Mouse (Mus musculus) left cerebral cortex, postnatal 4 days (tissue): Measurements from ENCODE around the gene Ablim1. TPM values are rescaled to one million over a fixed set of nuclear protein-coding genes. Genes with fewer than 3 reads are reported as not detected.

Experiments
- DNase-seq: peaks from one replicate; pipeline ENCODE4 v3.0.0-alpha.2; 2022
- intact Hi-C: fragments of 180-260 bp; cut with DNase I; formaldehyde crosslinking; loops from one replicate; pipeline ENCODE4 v1.15.1; 2025
- total RNA-seq, 2 experiments: library from RNA; stranded (reverse); gene quantifications; 2 replicates each; pipeline ENCODE4 v1.2.3; 2021

Ablim1 gene
- total RNA-seq, 2 experiments from 2014 or later: 204 to 208 TPM

DNA sequence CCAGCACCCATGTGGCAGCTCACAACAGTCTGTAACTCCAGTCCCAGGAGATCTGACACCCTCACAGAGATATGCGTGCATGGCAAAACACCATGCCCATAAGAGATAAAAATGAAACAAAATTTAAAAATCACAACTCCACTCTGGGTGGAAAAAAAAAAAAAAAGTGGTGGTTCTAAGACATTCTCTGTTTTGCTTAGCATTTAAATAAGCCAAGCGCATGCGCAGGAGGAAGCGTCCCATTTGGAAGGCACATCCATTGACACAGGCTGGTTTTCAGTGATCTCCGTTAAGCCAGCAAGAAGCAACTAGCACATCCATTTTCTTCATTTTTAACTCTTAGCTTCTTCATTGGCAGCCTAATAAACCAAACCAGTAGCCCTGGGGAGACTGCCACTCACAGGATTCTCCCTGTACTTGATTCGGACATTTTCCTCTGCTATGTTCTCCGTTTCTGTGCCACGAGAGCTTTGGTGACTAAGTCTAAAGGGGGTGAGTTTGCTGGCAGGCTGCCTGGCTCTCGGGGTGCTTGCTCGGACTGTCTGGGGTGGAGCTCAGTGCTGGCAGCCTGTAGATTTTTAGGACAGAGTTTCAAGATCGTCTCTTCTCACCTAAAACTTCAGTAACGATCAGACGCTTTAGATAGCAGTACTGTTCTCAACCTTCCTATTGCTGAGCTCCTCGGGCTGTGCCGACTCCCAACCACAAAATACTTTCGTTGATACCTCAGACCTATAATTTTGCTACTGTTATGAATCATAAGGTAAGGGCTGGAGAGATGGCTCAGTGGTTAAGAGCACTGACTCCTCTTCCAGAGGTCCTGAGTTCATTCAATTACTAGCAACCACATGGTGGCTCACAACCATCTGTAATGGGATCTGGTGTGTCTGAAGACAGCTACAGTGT, 259.3 kb downstream of the Ablim1 start:
- no peak for DNase-seq
- intact Hi-C loops: no loop called here

DNA sequence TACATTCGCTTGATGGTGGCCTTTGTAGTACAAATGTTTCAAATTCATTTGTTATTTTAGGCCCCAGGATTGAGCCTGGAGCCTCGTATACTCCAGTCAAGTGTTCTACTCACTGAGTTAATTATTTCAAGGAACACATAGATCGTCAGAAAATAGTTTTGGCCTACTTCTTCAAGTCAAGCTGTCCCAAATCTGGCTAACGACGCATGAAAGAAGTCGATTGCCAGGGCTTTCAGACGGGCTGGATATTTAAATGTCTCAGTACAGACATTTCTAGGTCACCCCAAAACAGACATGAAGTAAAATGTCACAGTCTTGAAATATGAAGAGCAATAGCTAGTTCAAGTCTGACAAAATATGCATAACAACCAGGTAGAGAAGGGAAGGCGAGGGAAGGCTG, 261.8 kb downstream of the Ablim1 start:
- no peak for DNase-seq
- intact Hi-C loops: no loop called here

DNA sequence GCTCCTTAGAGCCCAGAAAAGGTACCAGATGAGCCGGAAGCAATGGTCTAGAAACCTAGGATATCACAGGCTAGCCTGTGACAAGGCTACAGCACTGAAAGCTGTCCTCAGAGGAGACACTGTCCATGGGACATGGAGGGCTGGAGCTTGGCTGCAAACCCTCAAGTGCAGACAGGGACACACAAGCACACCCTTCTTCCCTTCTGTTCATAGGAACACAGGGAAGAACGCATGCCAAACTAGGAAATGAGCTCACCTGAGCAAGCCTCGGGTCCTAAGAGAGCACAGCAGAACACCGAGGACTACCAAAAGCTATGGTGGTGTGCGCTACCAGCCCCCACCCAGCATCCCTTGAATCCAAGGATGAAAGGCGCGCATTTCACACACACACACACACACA, 262.7 kb downstream of the Ablim1 start:
- intact Hi-C loops: no loop called here
- no peak for DNase-seq

DNA sequence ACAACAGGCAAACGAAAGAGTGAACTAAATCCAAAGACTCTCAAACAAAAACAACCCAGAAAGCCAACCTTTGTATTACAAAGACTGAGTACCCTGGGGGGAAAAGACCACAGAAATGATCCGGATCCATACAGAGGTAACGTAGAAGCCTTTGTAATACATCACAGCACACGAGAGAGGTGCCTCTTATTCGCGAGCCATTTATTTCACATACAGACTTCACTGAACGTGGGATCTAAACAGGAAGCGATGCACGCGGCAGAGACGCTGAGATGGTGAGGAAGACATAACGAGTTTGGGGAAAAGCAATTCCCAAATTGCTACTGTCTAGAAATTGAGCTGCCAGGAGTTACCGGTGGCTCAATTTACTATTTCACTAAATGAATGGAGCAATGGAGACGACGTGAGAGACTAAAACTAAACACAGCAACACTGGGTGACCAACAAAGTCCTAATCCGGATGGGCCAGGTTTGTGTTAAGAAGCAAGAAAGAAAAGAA, 265.1 kb downstream of the Ablim1 start:
- intact Hi-C loops: no loop called here
- DNase-seq: no peak

DNA sequence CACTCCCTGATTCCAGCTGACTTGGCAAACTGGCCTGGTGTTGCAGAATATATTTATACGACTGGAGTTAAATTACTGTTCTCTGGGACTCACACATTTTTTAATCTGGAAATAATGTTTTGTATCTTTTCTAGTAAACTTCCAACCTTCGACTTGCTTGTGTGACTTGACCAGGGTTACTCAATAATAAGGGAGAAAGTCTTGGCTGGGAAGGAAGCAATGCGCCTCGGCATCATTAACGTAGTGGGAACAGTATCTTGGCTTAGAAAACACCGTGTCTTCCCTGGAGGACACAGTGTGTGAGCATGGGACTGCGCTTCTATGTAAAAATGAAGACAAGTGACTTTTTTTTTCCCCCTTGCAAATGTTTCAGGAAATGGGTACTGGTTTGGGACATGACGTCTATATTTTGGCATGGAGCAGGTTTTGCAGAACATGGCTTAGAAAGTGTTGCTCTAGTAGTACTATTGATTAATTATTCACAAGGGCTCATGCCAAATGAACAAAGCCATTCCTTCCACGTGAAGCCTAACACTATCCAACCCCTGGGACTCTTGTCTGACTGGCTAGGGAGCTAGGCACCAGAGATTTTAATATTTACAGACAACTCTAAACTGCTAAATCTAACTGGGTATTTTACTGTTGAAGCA, 266.9 kb downstream of the Ablim1 start:
- intact Hi-C loops: no loop called here
- DNase-seq: no peak

DNA sequence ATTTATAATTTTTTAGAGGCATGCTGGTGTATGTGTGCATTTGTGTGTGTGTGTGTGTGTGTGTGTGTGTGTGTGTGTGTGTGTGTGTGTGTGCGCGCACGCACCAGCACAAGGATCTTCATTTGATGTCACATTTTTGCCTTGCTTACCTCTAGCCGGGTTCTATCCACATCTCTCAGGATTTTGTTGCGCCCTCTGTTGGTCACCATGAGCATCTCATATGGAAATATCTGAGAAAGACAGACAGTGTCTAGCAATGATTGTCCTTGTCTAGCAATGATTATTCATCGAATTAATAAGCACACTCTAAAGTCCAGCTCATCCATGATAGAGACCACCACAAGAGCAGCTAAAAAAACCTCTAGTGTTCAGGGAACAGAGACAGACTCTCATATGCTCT, 275.5 kb downstream of the Ablim1 start:
- intact Hi-C loops: loop anchor here (5.0 to 10.0 kb wide), 2 partner anchors 122 to 234 kb away; no protein-coding TSS in a partner anchor
- peak; percentile 41 for DNase-seq

DNA sequence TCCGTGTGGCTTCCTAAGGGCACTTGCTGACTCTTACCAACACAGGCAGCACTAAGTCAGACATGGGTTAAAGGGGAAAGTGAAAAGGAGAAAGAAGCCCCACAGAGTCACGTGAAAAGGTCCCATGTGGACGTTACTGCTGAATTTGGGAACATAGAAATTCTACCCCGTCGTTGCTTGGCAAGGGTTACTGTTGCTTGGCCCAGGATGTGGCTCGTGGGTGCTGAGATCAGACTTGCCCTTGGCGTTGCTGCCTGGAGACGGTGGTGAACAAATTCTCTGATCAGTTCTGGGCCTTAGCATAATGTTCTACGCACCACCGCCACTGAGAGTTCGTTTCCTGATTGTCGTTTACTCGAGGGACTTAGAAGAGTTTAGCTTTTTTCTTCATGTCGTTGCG, 277.9 kb downstream of the Ablim1 start:
- DNase-seq: no peak
- intact Hi-C loops: loop anchor here (5.0 to 10.0 kb wide), 2 partner anchors 120 to 232 kb away; no protein-coding TSS in a partner anchor

DNA sequence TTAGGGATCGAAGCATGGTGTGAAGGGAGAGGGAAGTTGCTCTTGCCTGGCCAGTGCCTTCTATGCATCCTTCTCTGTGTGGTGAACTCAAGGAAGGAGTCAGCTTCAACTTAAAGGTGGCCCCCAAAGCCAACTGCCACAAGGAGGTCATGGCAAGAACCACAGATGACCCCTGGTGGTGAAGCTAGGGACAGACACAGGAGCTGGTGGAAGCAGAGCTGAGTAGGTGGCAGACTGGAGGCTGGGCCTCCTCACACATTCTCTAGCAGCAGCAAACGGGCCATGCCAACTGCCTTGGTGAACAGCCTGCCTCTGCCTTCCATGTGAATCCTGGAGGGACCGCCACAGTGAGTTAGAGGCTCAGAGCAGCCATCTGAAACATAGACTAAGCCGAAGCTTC, 283.1 kb downstream of the Ablim1 start:
- DNase-seq: peak; percentile 73
- intact Hi-C loops: loop anchor here (10.0 kb wide), 1 partner anchor 227 kb away; no protein-coding TSS in a partner anchor

DNA sequence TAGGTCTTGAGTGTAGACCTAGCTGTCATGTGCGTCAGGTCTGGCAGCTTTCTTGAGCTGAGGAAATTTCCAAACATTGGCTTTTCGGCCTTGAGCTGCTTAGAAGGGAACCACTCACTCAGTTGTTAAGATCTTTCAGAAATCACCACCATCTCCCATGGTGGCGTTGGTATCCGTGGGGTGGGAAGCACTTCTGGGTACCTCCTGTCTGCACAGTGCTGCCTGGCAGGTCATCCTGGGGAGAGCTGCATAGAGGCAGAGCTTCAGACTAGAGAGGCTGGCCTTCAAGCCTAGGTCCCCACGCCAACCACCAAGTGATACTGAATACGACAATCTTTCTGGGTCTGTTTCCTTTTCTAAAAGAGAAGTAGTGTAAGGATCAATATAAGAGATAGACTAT, 285.3 kb downstream of the Ablim1 start:
- no peak for DNase-seq
- intact Hi-C loops: no loop called here

DNA sequence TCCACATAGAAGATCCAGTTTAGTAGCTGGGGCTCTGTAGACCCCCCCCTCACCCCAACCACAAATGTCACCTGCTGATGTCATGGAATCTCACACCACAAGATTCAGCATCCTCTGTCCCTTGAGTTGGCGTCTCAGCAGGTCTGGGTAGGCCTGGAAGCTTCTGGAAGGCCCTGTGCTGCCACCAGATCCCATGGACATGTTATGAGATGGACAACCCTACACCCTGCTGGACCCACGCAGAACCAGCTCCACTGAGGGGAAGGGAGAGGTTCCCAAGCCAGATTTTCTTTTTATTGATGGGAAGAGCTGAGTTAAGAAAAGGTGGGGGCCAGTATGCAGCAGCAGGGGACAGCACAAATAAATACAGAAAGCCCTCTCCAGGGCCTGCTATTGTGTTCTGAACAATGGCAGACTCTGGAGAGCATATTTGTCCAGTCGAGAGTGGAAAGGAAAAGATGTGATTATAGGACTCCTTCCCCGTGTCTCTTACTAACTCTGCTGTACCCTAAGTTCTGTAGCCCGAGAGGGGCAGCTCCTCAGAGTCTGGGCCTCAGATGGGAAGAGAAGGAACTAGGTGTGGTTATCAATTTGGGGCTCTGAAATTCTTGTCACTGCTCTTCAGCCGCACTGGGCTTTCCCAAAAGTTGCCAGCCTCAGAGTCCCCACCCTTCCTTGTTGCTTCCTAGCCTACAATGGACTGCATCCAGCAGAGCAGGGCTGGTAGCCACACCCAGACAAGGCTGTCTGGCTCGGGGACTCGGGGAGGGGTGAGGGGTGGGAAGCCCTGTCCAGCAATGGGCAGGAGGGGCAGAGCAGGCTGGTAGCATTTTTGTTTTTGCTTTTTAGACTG, 286.2 kb downstream of the Ablim1 start:
- intact Hi-C loops: no loop called here
- no peak for DNase-seq

DNA sequence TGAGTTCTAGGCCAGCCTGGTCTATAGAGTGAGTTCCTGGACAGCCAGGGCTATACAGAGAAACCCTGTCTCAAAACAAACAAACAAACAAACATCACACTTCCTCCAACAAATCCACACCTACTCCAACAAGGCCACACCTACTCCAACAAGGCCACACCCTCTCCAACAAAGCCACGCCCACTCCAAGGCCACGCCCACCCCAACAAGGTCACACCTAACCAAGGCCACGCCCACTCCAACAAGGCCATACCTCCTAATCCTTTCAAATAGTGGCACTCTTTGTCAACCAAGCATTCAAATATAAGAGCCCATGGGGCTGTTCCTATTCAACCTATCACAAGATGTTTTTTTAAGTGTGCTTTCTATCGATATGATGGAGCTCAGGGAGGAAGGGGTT, 288.2 kb downstream of the Ablim1 start:
- intact Hi-C loops: no loop called here
- no peak for DNase-seq

DNA sequence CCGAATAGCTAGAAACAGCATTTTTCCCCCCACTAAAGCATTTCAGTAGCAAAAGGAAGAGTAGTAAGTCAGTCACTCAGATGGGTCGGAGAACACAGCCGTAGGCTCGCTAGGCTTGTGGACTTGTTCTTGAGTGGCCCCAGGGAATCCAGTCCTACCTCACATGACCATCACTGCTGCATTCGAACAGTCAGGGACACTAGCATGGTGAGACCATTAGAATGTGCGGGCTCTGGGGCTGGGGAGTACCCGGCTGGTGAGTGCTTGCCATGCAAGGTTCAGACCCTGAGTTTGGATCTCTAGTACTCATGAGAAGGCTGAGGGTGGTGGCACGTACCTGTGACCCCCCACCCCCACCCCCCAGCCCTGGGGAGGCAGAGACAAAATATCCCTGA, 296.9 kb downstream of the Ablim1 start:
- intact Hi-C loops: no loop called here

DNA sequence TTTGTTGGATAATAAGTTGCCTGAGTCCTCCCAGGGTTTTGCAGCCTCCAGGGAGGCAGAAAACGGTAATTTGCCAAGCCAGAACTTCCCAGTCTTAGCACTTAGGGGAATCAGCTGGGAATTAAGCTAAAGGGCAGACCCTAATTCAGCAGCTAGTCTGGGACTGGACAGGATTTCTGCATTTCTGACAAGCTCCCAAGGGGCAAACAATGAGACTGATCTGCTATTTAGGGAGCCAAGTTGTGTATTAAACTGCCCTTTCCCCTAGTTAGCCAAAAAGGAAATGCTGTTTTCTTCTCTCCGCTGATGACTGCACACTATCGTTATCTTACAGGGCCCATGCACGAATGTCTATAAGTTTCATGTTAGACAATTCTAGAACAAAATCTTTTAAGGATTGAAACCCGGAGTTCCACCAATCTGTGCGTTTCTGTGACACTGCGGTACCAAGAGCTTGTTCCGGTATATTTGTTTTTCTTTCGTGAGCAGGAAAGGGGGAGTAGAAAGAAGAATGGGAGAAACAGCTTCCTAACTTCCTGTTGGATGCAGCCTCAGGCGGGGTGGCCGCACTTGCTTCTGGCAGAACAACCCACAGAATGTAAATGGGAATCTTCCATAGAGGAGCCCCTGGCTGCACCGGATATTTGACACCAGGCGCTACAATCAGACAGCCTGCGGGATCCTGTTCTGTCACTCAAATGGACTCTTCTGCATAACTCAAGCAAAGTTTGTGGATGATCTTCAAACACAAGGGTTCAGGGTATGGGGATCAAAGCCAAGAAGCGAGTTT, 297.5 kb downstream of the Ablim1 start:
- DNase-seq: no peak
- intact Hi-C loops: no loop called here

More for the DNA sequence above, 296.9 kb downstream of the Ablim1 start:
- no peak for DNase-seq

DNA sequence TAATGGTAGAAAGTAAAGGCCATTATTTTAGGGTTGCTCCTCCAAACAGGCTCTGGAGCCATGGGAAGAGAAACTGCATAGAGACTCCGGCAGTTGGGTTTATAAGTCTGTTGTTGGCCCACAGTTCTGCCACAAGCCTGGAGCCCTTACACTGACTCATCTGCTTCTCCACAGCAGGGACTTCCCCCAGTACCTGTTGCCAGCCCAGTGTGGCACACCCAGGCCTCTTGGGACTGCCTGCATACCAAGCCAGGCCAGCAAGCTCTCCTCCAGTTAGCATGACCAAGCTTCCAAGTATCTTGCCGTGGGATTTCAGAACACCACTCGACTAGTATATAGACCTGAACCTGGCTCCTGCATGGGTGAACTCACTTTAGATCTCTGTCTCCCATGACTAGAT, 299.9 kb downstream of the Ablim1 start:
- no peak for DNase-seq
- intact Hi-C loops: no loop called here

DNA sequence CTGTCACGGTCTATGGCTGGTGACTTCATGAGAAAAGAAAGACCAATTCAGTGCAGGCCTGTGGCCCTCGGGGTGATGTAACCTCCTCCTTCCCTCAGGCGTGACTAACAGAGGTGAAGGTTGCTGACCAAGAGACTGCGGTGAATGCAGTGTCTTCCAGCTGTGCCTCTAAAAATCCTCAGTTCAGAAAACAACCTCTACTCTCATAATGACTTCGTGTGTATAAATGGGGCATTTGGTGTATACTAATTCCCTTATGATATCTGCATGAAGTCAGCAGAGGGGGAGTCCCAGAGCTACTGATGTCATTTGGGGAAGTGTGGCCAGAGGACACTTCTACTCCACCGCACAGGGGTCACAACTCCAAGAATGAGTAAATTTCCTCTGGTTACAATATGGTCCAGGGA, 301.4 kb downstream of the Ablim1 start:
- DNase-seq: no peak
- intact Hi-C loops: no loop called here

DNA sequence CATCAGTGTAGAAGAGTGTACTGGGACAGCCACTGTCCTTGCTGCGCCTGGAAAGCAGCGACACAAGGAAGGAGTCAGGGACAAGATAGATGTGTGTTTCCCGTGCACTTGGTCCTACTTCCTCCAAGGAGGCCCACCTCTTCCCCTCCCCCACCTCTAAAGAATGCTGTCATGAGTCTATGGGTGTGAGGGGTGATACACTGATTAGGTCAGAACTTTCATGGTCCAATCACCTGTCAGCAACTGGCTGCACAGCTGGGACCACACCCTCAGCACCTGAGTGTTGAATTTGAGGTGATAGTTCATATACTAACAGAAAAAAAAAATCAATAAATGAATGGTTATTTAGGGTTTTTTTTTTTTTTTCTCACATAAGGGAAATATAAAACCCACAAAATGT, 302.7 kb downstream of the Ablim1 start:
- DNase-seq: no peak
- intact Hi-C loops: no loop called here

DNA sequence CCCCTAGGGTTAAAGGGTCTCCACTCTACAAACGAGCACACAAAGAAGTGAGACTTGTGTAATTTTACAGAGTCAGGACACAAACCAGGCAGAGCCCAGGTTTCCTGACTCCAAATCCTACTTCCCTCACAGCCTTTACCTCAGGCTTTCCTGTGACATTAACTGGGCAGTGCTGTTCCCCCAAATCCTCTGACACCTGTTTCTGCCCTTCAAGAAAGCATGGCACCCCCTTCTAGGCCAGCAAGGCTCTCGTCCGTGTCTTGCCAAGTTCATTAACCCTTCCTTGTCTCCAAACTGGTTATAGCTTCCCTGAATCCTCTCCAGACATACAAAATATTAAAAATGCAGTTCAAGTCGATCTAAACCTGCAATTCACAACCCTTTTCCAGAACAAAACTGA, 304.7 kb downstream of the Ablim1 start:
- DNase-seq: no peak
- intact Hi-C loops: no loop called here

DNA sequence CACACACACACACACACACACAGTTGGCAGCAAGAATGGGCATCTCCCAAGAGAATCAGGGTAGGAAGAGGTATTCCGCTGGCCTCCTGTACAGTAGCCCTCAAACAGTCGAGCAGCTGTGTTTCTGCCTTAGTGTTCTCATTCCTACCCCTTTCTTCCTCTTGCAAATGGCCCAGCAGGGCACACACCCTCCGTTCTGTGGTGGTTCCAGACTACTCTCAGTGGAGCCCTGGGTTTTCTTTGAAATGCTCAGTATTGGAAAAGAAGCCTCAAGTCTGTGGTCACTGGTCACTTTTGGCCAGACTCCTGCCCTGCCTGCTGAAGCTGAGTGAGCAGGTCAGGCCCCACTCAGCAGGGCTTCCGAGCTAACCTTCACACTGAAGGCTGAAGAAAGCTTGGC, 305.1 kb downstream of the Ablim1 start:
- intact Hi-C loops: no loop called here
- DNase-seq: no peak

DNA sequence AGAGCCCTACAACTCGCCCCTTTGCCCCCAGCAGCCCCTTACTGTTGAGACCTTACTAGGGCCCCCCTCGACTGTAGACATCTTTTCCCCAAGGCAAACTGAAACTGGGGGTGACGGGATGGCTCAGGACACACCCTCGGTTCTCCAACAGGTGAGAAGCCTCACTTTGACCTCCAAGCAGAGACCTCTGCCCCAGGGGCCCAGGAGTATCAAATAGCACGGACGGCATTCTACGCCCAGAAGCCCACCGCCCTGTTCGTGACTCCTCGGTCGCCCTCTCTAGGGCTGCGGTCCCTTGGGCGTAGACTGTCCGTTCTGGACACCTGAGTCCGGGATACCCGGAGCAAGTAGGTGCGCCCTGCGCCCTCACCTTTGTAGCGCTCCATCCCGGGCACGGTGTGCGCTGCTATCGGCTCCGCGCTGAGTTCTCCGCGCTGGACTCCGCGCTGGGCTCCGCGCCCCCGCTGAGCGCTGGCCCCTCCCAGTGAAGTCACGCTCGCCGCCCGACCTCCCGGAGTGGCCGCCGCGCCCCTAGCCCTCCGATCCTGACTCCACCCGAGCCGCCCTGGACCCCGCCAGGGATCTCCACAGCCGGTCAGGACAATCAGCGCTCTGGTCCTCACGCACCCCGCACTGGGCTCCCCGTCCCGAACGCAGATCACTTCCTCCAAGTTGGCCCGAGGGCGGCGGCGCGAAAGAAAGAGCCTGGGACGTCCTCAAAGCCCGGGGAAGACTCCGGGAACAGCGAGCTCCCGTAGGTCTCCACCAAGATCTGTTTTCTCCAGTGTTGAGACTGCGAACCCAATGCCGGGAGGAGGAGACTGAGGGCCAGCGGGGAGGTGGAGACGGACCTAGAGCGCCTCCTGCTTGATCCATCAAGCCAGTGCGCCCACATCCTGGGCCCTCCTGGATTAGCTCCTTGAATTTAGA, 306.7 kb downstream of the Ablim1 start, which contains the start of gene Afap1l2:
TSS of gene Afap1l2 (minus strand) at position 448 of the 930 bp plus-strand sequence.
- peak; percentile 42 for DNase-seq
- intact Hi-C loops: no loop called here
